Mouse (Mus musculus) cerebellum, adult 2 months (tissue): ENCODE data around the gene Cmas. TPM values are rescaled to one million over a fixed set of nuclear protein-coding genes. Genes with fewer than 3 reads are reported as not detected.

Source experiments
- DNase-seq, 2 experiments: peaks; one replicate each; pipeline ENCODE4 v3.0.0; 2021
- H3K27ac ChIP-seq: fragments of 200-500 bp; 2 replicates; pipeline ENCODE4 v1.5.1; 2012; ENCODE audit warnings: low read length, control low read depth, inconsistent platforms; ENCODE audit not compliant: insufficient read depth
- H3K27me3 ChIP-seq: fragments of 200-500 bp; 2 replicates; pipeline ENCODE4 v1.6.1; 2012; ENCODE audit warnings: inconsistent platforms, mild to moderate bottlenecking, low read length, moderate library complexity; ENCODE audit not compliant: control insufficient read depth, insufficient read depth
- H3K4me1 ChIP-seq: fragments of 200-500 bp; 2 replicates; pipeline ENCODE4 v1.6.1; 2011; ENCODE audit warnings: low read length; ENCODE audit not compliant: control insufficient read depth, insufficient read depth
- H3K4me3 ChIP-seq: fragments of 200-500 bp; replicated peaks from 2 replicates; pipeline ENCODE3; 2011; ENCODE audit warnings: mild to moderate bottlenecking, low read depth, low read length, control low read depth; ENCODE audit not compliant: insufficient read depth
- CTCF ChIP-seq: fragments of 200-500 bp; IDR thresholded peaks from 2 replicates; pipeline ENCODE4 v1.5.1; 2011; ENCODE audit warnings: low read depth, mild to moderate bottlenecking, control low read depth, low read length, moderate library complexity, borderline replicate concordance; ENCODE audit not compliant: insufficient read depth
- POLR2A ChIP-seq: fragments of 200-500 bp; IDR thresholded peaks from 2 replicates; pipeline ENCODE4 v1.6.1; 2011; ENCODE audit warnings: low read length, control low read depth, borderline replicate concordance; ENCODE audit not compliant: insufficient read depth
- WGBS: fragments of 180-500 bp; shearing (Covaris S2); methylation state at CpG from one replicate; pipeline ENCODE4 v1.1.7; 2018; 5-methylcytosine and 5-hydroxymethylcytosine counted together
- polyA plus RNA-seq: library from polyadenylated mRNA; depleted of rRNA; stranded (reverse); fragments of >200 nt; gene quantifications from 2 replicates; pipeline ENCODE4 v1.2.3, GENCODE M21; 2012

The Cmas gene
- polyA plus RNA-seq, 1 experiment, result 90.4 TPM

DNA sequence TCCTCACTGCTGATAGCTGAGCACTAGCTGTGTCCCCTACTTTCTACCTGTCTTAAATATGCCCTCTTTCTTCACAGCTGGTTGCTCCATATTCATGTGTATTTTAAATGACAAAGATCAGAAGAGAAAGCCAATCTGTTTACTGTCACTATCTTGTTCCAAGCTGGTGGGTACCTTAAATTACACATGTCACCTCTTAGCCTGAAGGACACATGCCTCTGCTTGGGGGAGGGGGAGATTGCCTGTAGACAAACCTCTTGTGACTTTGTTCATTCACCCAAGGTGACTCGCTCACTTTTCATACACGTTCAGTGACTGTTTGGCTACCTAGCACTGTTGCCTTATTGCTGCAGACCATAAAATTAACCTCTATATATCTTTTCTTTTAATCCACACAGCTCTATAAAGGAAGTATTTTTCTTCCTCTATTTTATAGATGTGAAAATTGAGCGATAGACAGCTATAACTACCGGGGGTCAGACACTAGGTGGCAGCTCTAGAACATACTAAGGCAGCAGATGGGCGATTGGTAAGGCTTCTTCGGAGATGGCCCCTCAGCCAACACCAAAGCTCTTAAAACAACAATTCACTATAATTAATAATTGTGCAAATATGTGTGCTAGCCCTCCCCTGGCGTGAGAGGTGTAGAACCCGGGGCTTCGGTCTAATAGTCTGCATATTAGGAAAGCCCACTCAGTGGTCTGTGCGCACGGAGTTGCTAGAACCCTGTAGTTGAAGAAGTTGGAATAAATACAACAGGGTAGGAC lies 22.7 kb downstream of the Cmas start:
- 40% methylated on average over 11 of the region's 11 CpGs for WGBS
- H3K4me3 ChIP-seq, result no peak overlapping the region
- peak; percentile 59 to 63 for DNase-seq
- H3K27me3 ChIP-seq, result no peaks in the 10 kb centered on the region
- no peak overlapping the region for H3K27ac ChIP-seq
- H3K4me1 ChIP-seq, result no peaks in the 10 kb centered on the region
- TF ChIP-seq POLR2A, result no peak
- TF ChIP-seq CTCF, result peak; percentile 68

DNA sequence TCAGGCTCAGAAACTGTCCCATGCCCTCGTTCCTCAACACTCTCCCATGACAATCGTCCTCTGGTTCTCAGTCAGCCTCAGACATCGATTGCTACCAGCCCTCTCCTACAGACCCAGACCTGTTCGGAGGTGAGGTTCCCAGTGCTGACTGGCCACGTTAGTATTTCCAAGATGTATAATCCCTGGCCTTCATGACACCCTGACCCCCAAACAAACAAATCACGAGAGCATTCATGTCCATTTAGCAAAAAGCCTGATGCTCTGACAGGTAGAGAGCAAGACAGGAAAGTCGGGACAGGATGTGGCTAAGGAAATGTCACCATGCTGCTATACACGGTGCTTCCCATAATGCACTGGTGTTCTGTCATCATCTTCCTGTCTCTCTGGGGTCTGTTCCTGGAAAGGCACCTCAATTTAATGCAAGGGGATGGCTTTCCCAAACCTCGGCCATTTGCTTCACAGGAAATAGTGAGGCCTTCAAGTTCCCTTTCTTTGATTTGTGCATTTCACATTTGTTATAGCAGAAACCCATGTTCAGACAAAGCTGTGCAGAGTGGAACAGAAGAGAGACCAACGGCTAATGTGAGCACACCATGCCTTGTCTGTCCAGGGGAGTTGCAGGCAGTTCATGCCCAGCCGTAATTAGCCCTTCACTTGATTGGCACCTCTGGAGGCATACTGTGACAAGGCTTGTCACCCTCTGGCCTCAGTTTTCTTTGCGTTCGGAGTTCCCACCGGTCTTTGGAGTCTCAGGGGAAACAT lies 23.5 kb downstream of the Cmas start:
- TF ChIP-seq CTCF, result no peak
- TF ChIP-seq POLR2A, result no peak
- H3K4me3 ChIP-seq, result no peak overlapping the region
- WGBS, result 56% methylated on average over 14 of the region's 14 CpGs
- no peaks in the 10 kb centered on the region for H3K27me3 ChIP-seq
- H3K27ac ChIP-seq, result no peak overlapping the region
- no peaks in the 10 kb centered on the region for H3K4me1 ChIP-seq
- DNase-seq, result no peak

DNA sequence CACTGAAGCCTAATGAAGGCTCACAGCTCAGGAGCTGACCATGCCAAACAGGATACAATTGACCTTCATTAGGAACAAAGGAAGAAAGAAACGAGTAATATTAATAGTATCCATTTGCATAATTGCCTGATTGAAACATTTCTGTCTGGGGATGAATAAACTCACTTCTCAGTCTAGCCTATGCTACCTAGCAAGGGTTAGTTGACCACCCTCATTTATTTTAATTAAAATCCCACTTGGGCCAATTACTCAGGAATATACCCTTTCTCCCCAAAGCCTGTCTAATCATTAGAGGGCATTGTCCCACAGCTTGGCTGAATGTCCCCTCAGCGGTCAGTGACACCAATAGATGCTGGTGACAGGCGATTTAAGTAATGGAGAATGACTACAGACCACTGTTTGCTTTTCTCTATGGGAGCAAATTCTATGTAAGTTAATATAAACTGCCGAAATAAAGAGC lies 24.1 kb downstream of the Cmas start:
- Histone ChIP-seq H3K27me3 (no peaks in the 10 kb centered on the region), H3K4me3 (no peak overlapping the region), H3K4me1 (no peaks in the 10 kb centered on the region), H3K27ac (no peak overlapping the region)
- no peak for TF ChIP-seq CTCF
- no peak for TF ChIP-seq POLR2A
- no peak for DNase-seq
- 75% methylated on average over 4 of the region's 4 CpGs for WGBS

DNA sequence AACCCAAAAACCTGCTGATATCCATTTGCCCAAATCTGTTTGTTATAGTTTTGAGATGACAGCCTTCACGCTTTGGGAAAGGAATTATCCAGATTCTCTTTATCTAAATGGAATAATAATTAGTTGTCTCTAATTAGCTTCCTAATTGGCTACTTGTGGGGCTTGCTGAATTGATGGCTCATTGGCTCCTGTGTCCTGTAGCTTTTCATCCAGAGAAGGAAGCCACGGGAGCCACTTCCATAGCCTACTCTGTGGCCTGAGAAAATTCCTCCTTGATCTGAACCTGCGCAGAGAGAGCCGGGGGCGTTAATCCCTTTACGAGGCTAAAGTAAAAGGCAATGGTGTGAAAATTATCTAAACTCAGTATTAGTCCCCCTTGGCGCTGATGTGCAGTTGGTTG lies 24.8 kb downstream of the Cmas start:
- Histone ChIP-seq H3K27me3 (no peaks in the 10 kb centered on the region), H3K27ac (no peak overlapping the region), H3K4me3 (no peak overlapping the region), H3K4me1 (no peaks in the 10 kb centered on the region)
- no peak for DNase-seq
- WGBS, result 62% methylated on average over 7 of the region's 7 CpGs
- TF ChIP-seq POLR2A (no peak), CTCF (no peak)

DNA sequence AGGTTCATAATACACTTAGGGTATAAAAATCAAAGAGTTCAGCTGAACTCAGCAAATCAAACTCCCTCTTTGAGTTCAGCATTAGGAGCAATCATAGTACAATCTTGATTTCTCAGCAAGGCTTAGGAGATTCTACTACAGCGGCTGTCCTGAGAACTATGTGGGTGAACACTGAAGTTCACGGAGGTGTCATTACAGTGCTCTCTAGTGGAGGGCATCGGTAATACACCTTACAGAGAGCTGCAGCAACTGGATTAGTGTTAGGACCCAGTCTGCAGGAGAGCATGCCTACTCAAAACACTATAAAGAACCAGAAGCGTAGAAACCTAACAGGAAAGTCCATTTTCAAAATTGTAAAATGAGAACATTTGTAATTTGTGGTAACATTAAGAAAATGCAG lies 28.9 kb downstream of the Cmas start:
- H3K27ac ChIP-seq, result no peak overlapping the region
- no peak overlapping the region for H3K4me3 ChIP-seq
- H3K27me3 ChIP-seq, result no peaks in the 10 kb centered on the region
- DNase-seq, result peak; percentile 28 to 38
- WGBS, result 30% methylated on average over 4 of the region's 4 CpGs
- TF ChIP-seq CTCF (peak; percentile 48), POLR2A (no peak)
- H3K4me1 ChIP-seq, result no peaks in the 10 kb centered on the region

DNA sequence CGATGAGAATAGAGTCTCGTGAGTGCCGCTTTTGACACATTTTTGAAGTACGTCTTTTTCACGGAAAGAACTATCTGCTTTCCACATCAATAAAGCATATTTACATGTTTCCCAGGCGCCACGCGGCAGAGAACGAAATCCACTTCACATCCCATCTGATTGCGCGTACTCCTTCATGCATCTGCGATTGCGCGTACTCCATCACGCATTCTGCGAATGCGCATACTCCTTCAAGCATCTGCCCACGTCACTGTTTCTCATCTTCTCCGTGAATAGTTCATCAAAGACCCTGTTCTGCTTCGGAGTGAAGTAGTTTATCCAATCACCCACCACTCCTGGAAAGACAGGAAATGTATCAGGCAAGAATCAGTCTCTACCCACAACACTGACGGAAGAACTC lies 29.6 kb downstream of the Cmas start:
- Histone ChIP-seq H3K27ac (no peak overlapping the region), H3K27me3 (no peaks in the 10 kb centered on the region), H3K4me1 (no peaks in the 10 kb centered on the region), H3K4me3 (no peak overlapping the region)
- no peak for TF ChIP-seq CTCF
- TF ChIP-seq POLR2A, result no peak
- DNase-seq, result no peak
- 90% methylated on average over 21 of the region's 21 CpGs for WGBS

DNA sequence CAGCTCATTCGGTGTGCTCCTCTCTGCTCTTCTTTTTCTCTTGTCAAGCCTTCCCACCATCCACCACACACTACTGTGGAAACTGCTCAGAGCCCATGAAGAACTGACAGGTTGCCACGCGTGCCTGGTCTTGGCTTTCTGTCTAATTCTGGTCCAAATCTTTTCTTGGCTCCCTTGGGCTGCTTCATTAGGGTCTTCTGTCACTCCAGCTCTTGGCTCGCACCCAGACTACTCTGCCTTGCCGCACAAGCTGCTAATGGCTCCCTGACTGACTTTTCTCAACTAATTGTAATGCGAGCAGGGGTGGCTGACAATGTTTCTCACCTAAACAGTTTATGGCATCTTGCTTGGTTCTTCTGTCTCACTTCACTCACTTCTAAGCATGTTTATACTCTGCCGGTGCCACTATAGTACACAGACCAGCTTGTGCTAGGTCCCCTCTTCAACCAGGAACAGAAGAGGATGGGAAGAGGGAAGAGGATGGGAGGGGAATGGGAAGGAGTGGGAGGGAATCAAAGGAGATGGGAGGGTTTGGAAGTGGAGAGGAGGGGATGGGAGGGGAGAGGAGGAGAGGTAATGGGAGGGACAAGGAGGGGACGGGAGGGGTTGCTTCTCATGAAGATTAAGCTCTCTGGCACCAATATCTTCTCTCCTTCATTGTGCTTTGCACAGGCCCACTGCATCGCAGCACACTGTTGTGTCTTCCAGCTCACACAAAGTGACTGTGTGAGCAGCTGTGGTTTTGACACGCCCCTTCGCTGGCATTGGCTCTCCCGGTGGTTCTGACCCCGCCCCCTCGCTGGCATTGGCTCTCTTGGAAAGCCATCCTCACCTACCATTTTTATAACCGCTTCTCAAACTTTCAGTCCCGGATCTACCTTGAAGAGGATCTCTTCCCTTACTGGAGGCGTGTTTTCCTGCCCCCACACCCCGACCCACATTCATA lies 31.8 kb downstream of the Cmas start:
- DNase-seq, result no peak
- no peaks in the 10 kb centered on the region; the same call in 1 of the 2 replicates for H3K27me3 ChIP-seq
- WGBS, result 28% methylated on average over 18 of the region's 18 CpGs

More for the DNA sequence above, 31.8 kb downstream of the Cmas start:
- Histone ChIP-seq H3K4me3 (no peak overlapping the region), H3K4me1 (no peaks in the 10 kb centered on the region), H3K27ac (no peak overlapping the region)
- no peak for TF ChIP-seq POLR2A
- TF ChIP-seq CTCF, result no peak
